Mouse (Mus musculus): ENCODE data around the gene Trmo.

GRCm38 (mm10) chr4:46389013-46389611 is at the start of gene Trmo:
- TF ChIP-seq CTCF (IDR thresholded peaks at IDR 0.05; ENCODE audit: low read depth) (0 out of 2 replicates have a peak, but pooled peaks have one; percentile 4), EP300 (optimal IDR thresholded peaks at IDR 0.05) (no peak)
